Mouse (Mus musculus) hindbrain, embryonic 11.5 days (tissue): ENCODE results near the gene Rpl23a. TPM values are rescaled to one million over a fixed set of nuclear protein-coding genes. Genes with fewer than 3 reads are reported as not detected.

Source experiments
- ATAC-seq: fragments of 200-750 bp; cut with Nextera tagmentation; 2 replicates; pipeline ENCODE4 v1.8.0; 2017; ENCODE audit warnings: mild to moderate bottlenecking, moderate TSS enrichment, moderate library complexity; ENCODE audit not compliant: low FRiP score
- DNase-seq: peaks from one replicate; pipeline ENCODE4 v3.0.0-alpha.2; 2015; ENCODE audit warnings: low spot score
- H3K27ac ChIP-seq: fragments of 300-500 bp; sonication (generic); 2 replicates; pipeline ENCODE4 v1.5.1; 2014; ENCODE audit warnings: mild to moderate bottlenecking, low read depth, low read length
- H3K27me3 ChIP-seq: fragments of 300-500 bp; sonication (generic); 2 replicates; pipeline ENCODE4 v1.6.1; 2014; ENCODE audit warnings: mild to moderate bottlenecking, low read length, moderate library complexity, mixed read lengths; ENCODE audit not compliant: control insufficient read depth, insufficient read depth
- H3K36me3 ChIP-seq: fragments of 300-500 bp; sonication (generic); 2 replicates; pipeline ENCODE4 v1.6.1; 2014; ENCODE audit warnings: mild to moderate bottlenecking, low read length, moderate library complexity, mixed read lengths; ENCODE audit not compliant: control insufficient read depth, insufficient read depth
- H3K4me1 ChIP-seq: fragments of 300-500 bp; sonication (generic); replicated peaks from 2 replicates; pipeline ENCODE4 v1.6.1; 2014; ENCODE audit warnings: low read length, mixed read lengths; ENCODE audit not compliant: control insufficient read depth, insufficient read depth
- H3K4me2 ChIP-seq: fragments of 300-500 bp; sonication (generic); replicated peaks from 2 replicates; pipeline ENCODE4 v1.6.1; 2014; ENCODE audit warnings: mild to moderate bottlenecking, low read depth, low read length
- H3K4me3 ChIP-seq: fragments of 300-500 bp; sonication (generic); 2 replicates; pipeline ENCODE4 v1.5.1; 2014; ENCODE audit warnings: low read depth, low read length
- H3K9ac ChIP-seq: fragments of 300-500 bp; sonication (generic); 2 replicates; pipeline ENCODE4 v1.6.1; 2014; ENCODE audit warnings: low read depth, low read length
- H3K9me3 ChIP-seq: fragments of 300-500 bp; sonication (generic); 2 replicates; pipeline ENCODE4 v1.6.1; 2016; ENCODE audit warnings: low read length; ENCODE audit not compliant: control insufficient read depth
- WGBS: fragments of 180-500 bp; shearing (Covaris S2); extraction: QIAGEN DNeasy Blood & Tissue Kit; methylation state at CpG from one replicate; pipeline ENCODE4 v1.1.7; 2014; 5-methylcytosine and 5-hydroxymethylcytosine counted together
- polyA plus RNA-seq: library from polyadenylated mRNA; unstranded; fragments of >200 nt; fragmentation: Nextera tagmentation; extraction: Ambion mirVana; gene quantifications from 2 replicates; pipeline ENCODE4 v1.2.1, GENCODE M21; 2014

Gene Rpl23a
- polyA plus RNA-seq, 1 experiment from 2014 or later, result 1,191 TPM

GRCm38 (mm10) chr11:78161169-78161568, 22.2 kb downstream of the Rpl23a start:
- no peak overlapping the region for H3K27ac ChIP-seq
- 93% methylated on average over 14 of the region's 14 CpGs for WGBS
- DNase-seq, result no peak
- no peak overlapping the region for H3K9ac ChIP-seq
- no peak for ATAC-seq
- H3K4me3 ChIP-seq, result no peak overlapping the region
- no peaks in the 10 kb centered on the region for H3K27me3 ChIP-seq
- H3K36me3 ChIP-seq, result peaks cover 19% of the 10 kb centered on the region
- no peaks in the 10 kb centered on the region for H3K9me3 ChIP-seq
- H3K4me1 ChIP-seq, result peaks cover 13% of the 10 kb centered on the region
- no peak overlapping the region for H3K4me2 ChIP-seq

- Histone ChIP-seq H3K27me3 (no peaks in the 10 kb centered on the region), H3K4me1 (peaks cover 13% of the 10 kb centered on the region), H3K9ac (no peak overlapping the region), H3K9me3 (no peaks in the 10 kb centered on the region), H3K27ac (no peak overlapping the region), H3K4me3 (no peak overlapping the region), H3K36me3 (peaks cover 19% of the 10 kb centered on the region), H3K4me2 (no peak overlapping the region)
- WGBS, result 85% methylated on average over 3 of the region's 3 CpGs
- DNase-seq (no peak), ATAC-seq (no peak)
Observed at GRCm38 (mm10) chr11:78160675-78161074, 22.7 kb downstream of the Rpl23a start.

- Histone ChIP-seq H3K4me1 (peaks cover 13% of the 10 kb centered on the region), H3K27ac (no peak overlapping the region), H3K4me3 (no peak overlapping the region), H3K9me3 (no peaks in the 10 kb centered on the region), H3K9ac (no peak overlapping the region), H3K4me2 (no peak overlapping the region), H3K27me3 (no peaks in the 10 kb centered on the region), H3K36me3 (peaks cover 19% of the 10 kb centered on the region)
- DNase-seq (no peak), ATAC-seq (no peak)
- WGBS, result 92% methylated on average over 18 of the region's 18 CpGs
Observed at GRCm38 (mm10) chr11:78160171-78160570, 23.2 kb downstream of the Rpl23a start.

- H3K36me3 ChIP-seq, result peaks cover 19% of the 10 kb centered on the region
- no peaks in the 10 kb centered on the region for H3K27me3 ChIP-seq
- H3K27ac ChIP-seq, result no peak overlapping the region
Observed at GRCm38 (mm10) chr11:78159557-78159956, 23.8 kb downstream of the Rpl23a start.

DNA sequence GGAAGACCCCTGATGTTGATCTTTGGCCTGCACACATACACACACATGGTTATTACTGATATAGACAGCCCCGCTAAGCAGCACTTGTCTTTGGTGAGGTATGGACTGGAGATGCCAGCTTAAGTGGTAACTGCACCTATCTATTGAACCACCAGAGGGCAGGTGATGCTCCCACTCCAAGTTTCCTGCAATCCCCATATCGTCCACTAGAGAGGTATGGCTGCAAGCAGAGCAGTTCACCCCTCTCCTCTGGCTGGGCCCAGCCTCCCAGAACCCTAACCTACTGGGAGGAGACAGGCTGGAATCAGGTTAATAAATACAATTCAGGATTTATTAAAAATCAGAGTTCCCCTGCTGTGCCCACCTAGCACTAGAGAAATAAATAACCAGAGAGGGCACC, 24.3 kb downstream of the Rpl23a start:
- no peak overlapping the region for H3K4me2 ChIP-seq
- H3K9ac ChIP-seq, result no peak overlapping the region
- no peak overlapping the region for H3K4me3 ChIP-seq
- peaks cover 13% of the 10 kb centered on the region for H3K4me1 ChIP-seq
- H3K27me3 ChIP-seq, result no peaks in the 10 kb centered on the region
- WGBS, result 33% methylated on average over 2 of the region's 2 CpGs
- no peaks in the 10 kb centered on the region for H3K9me3 ChIP-seq
- peaks cover 19% of the 10 kb centered on the region for H3K36me3 ChIP-seq
- ATAC-seq (peak; percentile 17; the same call in 1 of the 2 replicates), DNase-seq (peak; percentile 86)
- H3K27ac ChIP-seq, result no peak overlapping the region

More at GRCm38 (mm10) chr11:78159557-78159956, 23.8 kb downstream of the Rpl23a start:
- no peak overlapping the region for H3K4me2 ChIP-seq
- peaks cover 13% of the 10 kb centered on the region for H3K4me1 ChIP-seq
- DNase-seq (no peak), ATAC-seq (no peak)
- H3K4me3 ChIP-seq, result no peak overlapping the region
- H3K9ac ChIP-seq, result no peak overlapping the region
- H3K9me3 ChIP-seq, result no peaks in the 10 kb centered on the region
- 85% methylated on average over 7 of the region's 7 CpGs for WGBS

GRCm38 (mm10) chr11:78156156-78156699, 27.2 kb downstream of the Rpl23a start:
- Histone ChIP-seq H3K27ac (no peak overlapping the region), H3K36me3 (peaks cover 18% of the 10 kb centered on the region), H3K4me3 (no peak overlapping the region), H3K9ac (no peak overlapping the region), H3K9me3 (no peaks in the 10 kb centered on the region), H3K27me3 (no peaks in the 10 kb centered on the region), H3K4me1 (peaks cover 2% of the 10 kb centered on the region; the same call in 1 of the 2 replicates), H3K4me2 (no peak overlapping the region)
- ATAC-seq (no peak), DNase-seq (no peak)
- 82% methylated on average over 6 of the region's 6 CpGs for WGBS

- Histone ChIP-seq H3K27ac (no peak overlapping the region), H3K27me3 (no peaks in the 10 kb centered on the region), H3K4me1 (peaks cover 2% of the 10 kb centered on the region; the same call in 1 of the 2 replicates), H3K4me3 (no peak overlapping the region), H3K4me2 (no peak overlapping the region), H3K9me3 (no peaks in the 10 kb centered on the region), H3K9ac (no peak overlapping the region), H3K36me3 (peaks cover 13% of the 10 kb centered on the region)
- DNase-seq (no peak), ATAC-seq (no peak)
- 85% methylated on average over 5 of the region's 5 CpGs for WGBS
Observed at GRCm38 (mm10) chr11:78155674-78156073, 27.7 kb downstream of the Rpl23a start.

- no peaks in the 10 kb centered on the region for H3K27me3 ChIP-seq
- no peak overlapping the region for H3K9ac ChIP-seq
- no peak for DNase-seq
- no peak overlapping the region for H3K27ac ChIP-seq
- WGBS, result 91% methylated on average over 13 of the region's 13 CpGs
- ATAC-seq, result 0 out of 2 replicates have a peak, but pooled peaks have one; percentile 30
- no peaks in the 10 kb centered on the region for H3K9me3 ChIP-seq
- no peak overlapping the region for H3K4me2 ChIP-seq
- no peak overlapping the region for H3K4me3 ChIP-seq
- no peaks in the 10 kb centered on the region for H3K4me1 ChIP-seq
- H3K36me3 ChIP-seq, result peaks cover 11% of the 10 kb centered on the region
Observed at GRCm38 (mm10) chr11:78153778-78154177, 29.6 kb downstream of the Rpl23a start.
